Mouse (Mus musculus) lung, postnatal 25 days (tissue): ENCODE data around the gene Mau2.
"Not testable (repeated sequence)": the region's sequence is repeated elsewhere in the genome, so short reads cannot be mapped to it uniquely, and the experiment has no call there.

Experiments
- DNase-seq: peaks from one replicate; pipeline ENCODE4 v3.0.0; 2022; ENCODE audit warnings: low spot score

The Mau2 gene

GRCm38 (mm10) chr8:70042583-70043455, at the start of gene Mau2, which contains the start of gene Sugp1:
TSS of gene Mau2 (minus strand) at chr8:70042734.
TSS of gene Sugp1 (plus strand) at chr8:70042813.
- peak; percentile 97 for DNase-seq

- no peak for DNase-seq
Observed at GRCm38 (mm10) chr8:70089296-70089960, 46.9 kb upstream of the Mau2 start.

- DNase-seq, result peak; percentile 5
Observed at GRCm38 (mm10) chr8:70087836-70088650, 45.5 kb upstream of the Mau2 start.

- DNase-seq, result no peak
Observed at GRCm38 (mm10) chr8:70087237-70087636, 44.7 kb upstream of the Mau2 start.

GRCm38 (mm10) chr8:70086151-70086550, 43.6 kb upstream of the Mau2 start:
- no peak for DNase-seq

- no peak for DNase-seq
Observed at GRCm38 (mm10) chr8:70084191-70085065, 41.9 kb upstream of the Mau2 start.

- peak; percentile 10 for DNase-seq
Observed at GRCm38 (mm10) chr8:70083285-70083684, 40.8 kb upstream of the Mau2 start, which contains the start of gene Hapln4. TSS of gene Hapln4 (plus strand) at chr8:70083457.

GRCm38 (mm10) chr8:70081976-70082375, 39.4 kb upstream of the Mau2 start:
- no peak for DNase-seq

GRCm38 (mm10) chr8:70073682-70074081, 31.1 kb upstream of the Mau2 start:
- DNase-seq, result no peak

- no peak for DNase-seq
Observed at GRCm38 (mm10) chr8:70073120-70073519, 30.6 kb upstream of the Mau2 start.

GRCm38 (mm10) chr8:70072441-70073069, 30.0 kb upstream of the Mau2 start, which contains the start of gene Tm6sf2:
TSS of gene Tm6sf2 (plus strand) at chr8:70072924.
- peak; percentile 32 for DNase-seq

GRCm38 (mm10) chr8:70071836-70072440, 29.4 kb upstream of the Mau2 start:
- no peak for DNase-seq

- no peak for DNase-seq
Observed at GRCm38 (mm10) chr8:70057721-70058120, 15.2 kb upstream of the Mau2 start.

GRCm38 (mm10) chr8:70050434-70050833, 7.9 kb upstream of the Mau2 start:
- not testable (repeated sequence) for DNase-seq

GRCm38 (mm10) chr8:70049662-70050061, 7.1 kb upstream of the Mau2 start:
- no peak for DNase-seq

- DNase-seq, result no peak
Observed at GRCm38 (mm10) chr8:70043996-70044395, 1.5 kb upstream of the Mau2 start.

GRCm38 (mm10) chr8:70041885-70042546, 518 bp downstream of the Mau2 start:
- DNase-seq, result peak; percentile 18

GRCm38 (mm10) chr8:70037994-70038393, 4.5 kb downstream of the Mau2 start:
- no peak for DNase-seq

- DNase-seq, result no peak
Observed at GRCm38 (mm10) chr8:70030255-70030654, 12.3 kb downstream of the Mau2 start.

GRCm38 (mm10) chr8:70026151-70026550, 16.4 kb downstream of the Mau2 start:
- DNase-seq, result no peak
